Mouse (Mus musculus) heart, adult 8-10 months (tissue): Measurements from ENCODE around the gene Magea10. TPM values are rescaled to one million over a fixed set of nuclear protein-coding genes. Genes with fewer than 3 reads are reported as not detected.

Source experiments
- DNase-seq: peaks from one replicate; pipeline ENCODE4 v3.0.0; 2022; ENCODE audit warnings: low spot score
- total RNA-seq, 4 experiments: library from RNA; stranded (reverse); gene quantifications; 2 replicates each; pipeline ENCODE4 v1.2.4; 2022

Magea10 gene
- total RNA-seq, result not detected

GRCm38 (mm10) chrX:72386758-72387157, at the start of gene Magea10:
Gene Magea10 (minus strand): TSS chrX:72386858.
- DNase-seq, result no peak

GRCm38 (mm10) chrX:72381972-72382371, 4.7 kb downstream of the Magea10 start:
- DNase-seq, result no peak

Other genes starting within 250 kb of the Magea10 start
- not detected for gene Magea4, start 164.8 kb downstream of the Magea10 start, total RNA-seq
- under 1 TPM; 0.28 to 0.75 (median 0.45) TPM for gene Gabre, start 112.1 kb downstream of the Magea10 start, total RNA-seq